Mouse (Mus musculus): ENCODE results near the gene Scpep1.
A peak's percentile ranks its signal among the peaks of the same experiment; 100 is the strongest.
"Not testable (repeated sequence)": the region's sequence is repeated elsewhere in the genome, so short reads cannot be mapped to it uniquely, and the experiment has no call there.

Scpep1 gene

GRCm38 (mm10) chr11:88955217-88955969, at the start of gene Scpep1:
TSS of gene Scpep1 (minus strand) at chr11:88955465.
- peak; percentile 95 for DNase-seq

- DNase-seq = no peak
Measured at GRCm38 (mm10) chr11:89003726-89004125, 48.5 kb upstream of the Scpep1 start.

GRCm38 (mm10) chr11:89003078-89003477, 47.8 kb upstream of the Scpep1 start:
- no peak for DNase-seq

GRCm38 (mm10) chr11:89002621-89003020, 47.4 kb upstream of the Scpep1 start:
- no peak for DNase-seq

- no peak for DNase-seq
Measured at GRCm38 (mm10) chr11:89002068-89002467, 46.8 kb upstream of the Scpep1 start.

GRCm38 (mm10) chr11:89001569-89001968, 46.3 kb upstream of the Scpep1 start:
- DNase-seq = no peak

GRCm38 (mm10) chr11:89000527-89000819, 45.2 kb upstream of the Scpep1 start:
- no peak for DNase-seq

GRCm38 (mm10) chr11:88999723-89000526, 44.7 kb upstream of the Scpep1 start:
- DNase-seq = no peak

GRCm38 (mm10) chr11:88998974-88999722, 43.9 kb upstream of the Scpep1 start, which contains the start of gene Trim25:
TSS of gene Trim25 (plus strand) at chr11:88999376.
- DNase-seq = no peak

- DNase-seq = no peak
Measured at GRCm38 (mm10) chr11:88998406-88998805, 43.1 kb upstream of the Scpep1 start.

GRCm38 (mm10) chr11:88997343-88997742, 42.1 kb upstream of the Scpep1 start:
- DNase-seq = not testable (repeated sequence)

GRCm38 (mm10) chr11:88996427-88996826, 41.2 kb upstream of the Scpep1 start:
- no peak for DNase-seq

- no peak for DNase-seq
Measured at GRCm38 (mm10) chr11:88995616-88996015, 40.4 kb upstream of the Scpep1 start.

- DNase-seq = no peak
Measured at GRCm38 (mm10) chr11:88994492-88994891, 39.2 kb upstream of the Scpep1 start.

- no peak for DNase-seq
Measured at GRCm38 (mm10) chr11:88993625-88994024, 38.4 kb upstream of the Scpep1 start.

- no peak for DNase-seq
Measured at GRCm38 (mm10) chr11:88993186-88993585, 37.9 kb upstream of the Scpep1 start.

GRCm38 (mm10) chr11:88989530-88989929, 34.3 kb upstream of the Scpep1 start:
- no peak for DNase-seq

GRCm38 (mm10) chr11:88988956-88989355, 33.7 kb upstream of the Scpep1 start:
- no peak for DNase-seq

- no peak for DNase-seq
Measured at GRCm38 (mm10) chr11:88986616-88987015, 31.4 kb upstream of the Scpep1 start.

- DNase-seq = no peak
Measured at GRCm38 (mm10) chr11:88981337-88981736, 26.1 kb upstream of the Scpep1 start.

- DNase-seq = no peak
Measured at GRCm38 (mm10) chr11:88977188-88977587, 21.9 kb upstream of the Scpep1 start.

- DNase-seq = no peak
Measured at GRCm38 (mm10) chr11:88976320-88976719, 21.1 kb upstream of the Scpep1 start.

Measured in cerebellum, adult 11-12 months (tissue).